Mouse (Mus musculus) E14TG2a.4 (cell line): Measurements from ENCODE around the gene Cit.

ENCODE experiments used
- CTCF ChIP-seq: conservative IDR thresholded peaks from 2 replicates; pipeline ENCODE4 v1.5.1; 2014; ENCODE audit warnings: low read length
- NANOG ChIP-seq: IDR thresholded peaks from 2 replicates; pipeline ENCODE4 v1.6.1; 2014; ENCODE audit warnings: borderline replicate concordance, low read length, mixed read lengths
- POU5F1 ChIP-seq: IDR thresholded peaks from 2 replicates; pipeline ENCODE4 v1.6.1; 2014; ENCODE audit warnings: low read length, borderline replicate concordance

DNA sequence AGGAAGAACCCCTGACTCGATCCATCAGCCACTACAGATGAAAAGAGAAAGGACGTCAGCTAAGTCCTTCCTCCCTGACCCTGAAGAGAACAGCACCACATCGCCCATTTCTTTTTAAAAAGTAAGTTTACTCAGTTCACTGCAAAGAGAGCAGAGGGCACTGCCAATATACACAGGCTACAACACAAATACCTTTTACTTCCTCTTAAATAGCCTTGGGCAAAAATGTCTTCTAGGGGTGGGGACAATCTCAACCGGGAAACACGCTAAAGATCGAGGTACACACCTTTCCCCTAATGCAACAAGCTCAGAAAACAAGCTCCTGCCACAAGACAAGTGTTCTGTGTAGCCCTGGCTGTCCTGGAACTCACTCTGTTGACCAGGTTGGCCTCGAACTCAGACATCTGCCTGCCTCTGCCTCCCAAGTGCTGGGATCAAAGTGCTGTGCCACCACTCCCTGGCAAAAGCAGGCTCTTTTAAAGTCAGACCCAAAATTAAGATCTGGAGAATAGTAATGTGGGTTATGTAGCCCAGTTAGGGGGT is 177.7 kb downstream of the Cit start:
- TF ChIP-seq CTCF (no peak), POU5F1 (no peak), NANOG (no peak)
